Mouse (Mus musculus): ENCODE results near the gene Carnmt1.

The Carnmt1 gene

DNA sequence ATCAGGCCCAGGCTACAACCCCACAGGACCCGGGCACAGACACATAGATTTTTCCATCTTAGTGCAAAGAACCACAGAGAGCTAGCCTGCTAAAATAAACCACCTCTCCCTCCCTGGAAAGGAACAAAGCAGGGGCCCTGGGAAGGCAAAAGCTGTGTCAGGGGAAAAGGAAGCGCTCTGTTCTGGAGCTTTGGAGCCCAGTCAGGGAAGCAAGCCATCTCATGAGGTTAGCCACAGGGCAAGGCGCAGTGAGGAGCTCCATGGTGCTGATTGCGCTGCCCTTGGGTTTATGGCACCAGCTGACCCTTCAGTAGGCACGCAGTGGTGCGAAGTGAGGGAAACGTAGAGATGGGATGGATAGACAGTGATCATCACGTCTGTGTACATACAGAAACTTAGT lies 16.2 kb upstream of the Carnmt1 start:
- no peak for DNase-seq (ENCODE audit: low spot score in 2 of 2)

GRCm38 (mm10) chr19:18654984-18655383 lies 15.6 kb upstream of the Carnmt1 start:
- DNase-seq (ENCODE audit: low spot score in 2 of 2), result no peak

DNA sequence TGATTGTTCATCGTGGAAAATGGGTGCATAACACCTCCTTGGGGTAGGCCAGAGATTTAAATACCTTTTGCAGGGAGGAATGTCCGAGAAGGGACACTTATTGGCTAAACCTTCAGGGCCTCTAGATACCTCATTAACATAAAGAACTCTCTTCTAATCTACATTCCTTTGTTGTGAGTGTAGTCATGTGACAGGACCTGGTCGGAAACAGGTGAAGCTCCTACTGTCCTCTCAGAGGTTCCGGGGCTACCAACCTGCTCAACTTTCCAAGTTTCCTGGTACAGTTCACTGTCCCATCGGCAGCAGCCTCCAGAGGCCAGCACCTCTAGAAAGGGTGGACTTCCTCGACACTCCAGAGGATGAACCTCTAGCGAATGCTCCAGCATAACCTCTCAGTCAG lies 14.6 kb upstream of the Carnmt1 start:
- no peak for DNase-seq (ENCODE audit: low spot score in 2 of 2)

DNA sequence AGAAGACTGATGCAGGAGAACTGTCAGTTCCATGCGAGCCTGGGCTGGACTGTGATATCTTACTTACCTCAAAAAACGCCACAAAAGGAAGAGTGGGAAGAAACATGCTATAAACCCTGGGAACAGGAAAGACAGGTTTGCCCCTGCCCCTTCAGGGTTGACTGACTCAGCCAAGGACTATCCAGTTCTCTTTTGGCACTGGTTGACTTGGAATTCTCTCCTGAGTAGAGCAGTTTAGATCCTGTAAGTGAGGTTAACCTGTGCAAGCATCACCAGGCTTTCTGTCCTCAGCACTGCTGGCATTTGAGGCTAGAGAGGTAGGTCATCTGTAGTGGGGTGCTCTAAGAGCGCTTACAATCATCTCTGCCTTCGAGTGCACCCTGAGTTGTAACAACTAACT lies 12.1 kb upstream of the Carnmt1 start:
- DNase-seq (ENCODE audit: low spot score in 2 of 2), result no peak

GRCm38 (mm10) chr19:18659349-18659748 lies 11.2 kb upstream of the Carnmt1 start:
- no peak for DNase-seq (ENCODE audit: low spot score in 2 of 2)

GRCm38 (mm10) chr19:18660466-18660865 lies 10.1 kb upstream of the Carnmt1 start:
- DNase-seq (ENCODE audit: low spot score in 2 of 2), result no peak

GRCm38 (mm10) chr19:18661683-18662082 lies 8.9 kb upstream of the Carnmt1 start:
- DNase-seq (ENCODE audit: low spot score in 2 of 2), result no peak

DNA sequence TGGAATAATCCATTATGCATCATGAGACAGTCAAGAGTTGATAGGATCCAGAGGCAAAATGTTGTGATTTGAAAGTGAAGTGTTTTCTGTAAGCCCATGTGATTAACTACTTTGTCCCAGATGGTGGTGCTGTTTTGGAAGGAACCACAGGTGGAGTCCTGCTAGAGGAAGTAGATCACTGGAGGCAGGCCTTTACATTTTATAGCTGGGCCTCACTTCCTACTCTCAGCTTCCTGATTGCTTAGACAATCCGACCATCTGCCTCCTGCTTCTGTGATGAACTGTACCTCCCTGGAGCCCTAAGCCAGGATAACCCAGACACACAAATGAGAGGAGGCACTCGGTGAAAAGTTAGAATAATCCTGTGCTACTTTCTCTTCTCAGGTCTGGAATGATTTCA lies 6.7 kb upstream of the Carnmt1 start:
- no peak for DNase-seq (ENCODE audit: low spot score in 2 of 2)

DNA sequence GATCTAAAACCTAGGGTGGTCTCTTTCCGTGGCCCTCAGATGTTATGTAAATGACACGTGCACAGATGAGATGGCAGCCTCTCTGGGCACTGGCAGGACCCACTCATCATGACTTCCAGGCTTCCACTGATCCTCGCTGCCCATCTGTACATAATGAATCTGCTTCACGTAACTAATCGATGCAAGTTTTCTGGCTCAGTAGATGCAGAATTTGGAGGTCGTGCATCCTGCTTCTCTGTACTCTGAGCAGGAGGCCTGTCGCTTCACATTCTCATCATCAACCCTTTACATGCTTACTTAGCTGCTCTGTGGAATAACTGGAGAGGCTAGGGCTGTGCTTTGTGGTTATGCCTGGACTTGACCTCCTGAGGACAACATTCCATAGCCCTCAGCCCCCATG lies 3.6 kb upstream of the Carnmt1 start:
- no peak for DNase-seq (ENCODE audit: low spot score in 2 of 2)

DNA sequence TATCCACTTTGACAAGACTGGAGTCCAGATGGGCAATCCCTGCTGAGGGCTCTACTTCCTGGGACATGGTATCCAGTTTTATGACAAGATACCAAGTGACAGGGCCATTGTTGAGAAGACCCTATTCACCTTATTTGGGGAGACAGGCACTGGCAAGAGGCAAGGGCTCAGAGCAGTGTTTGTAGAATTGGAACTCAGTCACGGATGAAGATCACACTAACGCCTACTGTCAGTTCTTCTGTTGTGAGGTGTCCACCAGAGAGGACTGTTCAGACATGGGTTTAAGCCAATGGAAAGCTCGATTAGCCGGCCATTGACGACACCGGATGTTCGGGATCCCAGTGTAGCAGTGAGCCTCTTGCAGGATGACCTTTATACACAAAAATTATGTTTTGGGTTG lies 1.0 kb upstream of the Carnmt1 start:
- no peak for DNase-seq (ENCODE audit: low spot score in 2 of 2)

GRCm38 (mm10) chr19:18671056-18671741 lies 635 bp downstream of the Carnmt1 start:
- DNase-seq (ENCODE audit: low spot score in 2 of 2), result peak; percentile 29 to 40

- DNase-seq (ENCODE audit: low spot score in 2 of 2), result no peak
Observed at GRCm38 (mm10) chr19:18672498-18672897, 1.9 kb downstream of the Carnmt1 start.

DNA sequence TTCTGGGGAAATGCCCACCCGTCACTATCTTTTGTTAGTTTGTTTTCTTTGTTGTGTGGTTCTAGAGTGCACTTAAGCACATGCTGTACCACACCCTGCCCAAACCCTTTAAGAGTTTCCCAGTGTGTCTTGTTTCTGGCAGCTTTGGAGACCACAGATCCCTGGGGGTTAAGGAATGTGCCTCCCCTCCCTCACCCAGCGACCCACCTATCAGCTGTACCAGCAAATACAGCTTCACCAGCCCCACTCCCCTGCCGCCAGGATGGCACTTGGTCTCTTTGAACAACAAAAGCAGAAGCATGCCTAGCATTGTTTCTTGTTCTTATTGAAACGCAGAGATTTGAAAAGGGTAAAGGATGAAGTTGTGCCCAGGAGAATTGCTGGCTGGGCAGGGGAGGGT lies 2.6 kb downstream of the Carnmt1 start:
- no peak for DNase-seq (ENCODE audit: low spot score in 2 of 2)

DNA sequence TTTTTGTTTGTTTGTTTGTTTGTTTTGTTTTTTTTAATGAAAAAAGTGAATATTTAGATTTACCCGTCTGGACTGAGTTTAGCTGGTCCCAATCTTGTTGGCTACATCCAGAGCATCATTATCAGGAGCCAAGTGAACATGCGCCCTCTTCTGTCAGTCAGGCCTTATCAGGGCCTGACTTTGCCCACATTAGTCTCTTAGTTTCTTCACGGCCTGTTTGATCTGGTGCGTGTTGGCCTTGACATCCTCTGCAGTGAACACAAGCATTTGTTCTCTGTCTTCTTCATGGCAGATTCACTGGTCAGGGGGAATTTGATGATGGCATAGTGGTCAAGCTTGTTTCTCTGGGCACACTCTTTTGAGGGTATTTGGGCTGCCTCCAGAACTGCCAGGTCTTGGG lies 11.6 kb downstream of the Carnmt1 start:
- DNase-seq (ENCODE audit: low spot score in 2 of 2), result no peak

DNA sequence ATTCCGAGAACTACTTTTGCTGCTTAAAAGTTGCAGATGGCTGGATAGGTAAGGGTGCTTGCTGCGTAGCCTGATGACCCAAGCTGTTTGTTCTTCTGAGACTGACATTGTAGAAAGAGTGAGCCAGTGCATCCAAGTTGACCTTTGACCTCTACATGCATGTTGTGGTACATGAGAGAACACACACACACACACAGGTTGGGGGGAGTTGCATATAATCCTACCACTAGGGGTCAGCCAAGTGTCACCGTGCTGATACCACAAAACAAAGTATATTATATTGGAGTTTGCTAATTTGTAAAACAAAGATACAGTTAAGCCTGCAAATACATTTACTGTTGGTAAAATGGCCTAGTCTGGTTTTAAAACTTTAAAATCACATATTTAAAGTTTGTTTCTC lies 17.0 kb downstream of the Carnmt1 start:
- peak in 1 of 2 experiments; percentile 37 for DNase-seq (ENCODE audit: low spot score in 2 of 2)

DNA sequence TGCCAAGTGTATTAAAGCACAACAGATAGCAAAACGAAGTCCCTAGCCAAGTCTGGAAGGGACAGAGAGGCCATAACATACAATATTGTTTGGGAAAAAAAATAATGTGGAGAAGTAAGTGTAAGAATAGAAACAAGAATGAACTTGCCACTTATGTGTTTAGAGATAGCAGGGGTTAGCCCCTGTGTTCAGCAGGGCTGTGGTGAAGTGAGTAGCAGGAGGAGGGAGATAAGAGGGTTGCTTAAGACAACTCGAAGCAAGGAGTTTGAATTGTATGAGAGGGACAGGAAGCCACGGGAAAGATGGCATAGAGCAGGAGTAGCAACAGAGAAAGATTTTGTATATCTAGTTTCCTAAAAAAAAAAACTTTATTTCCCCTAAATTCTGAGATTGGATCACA lies 21.6 kb downstream of the Carnmt1 start:
- no peak for DNase-seq (ENCODE audit: low spot score in 2 of 2)

- DNase-seq (ENCODE audit: low spot score in 2 of 2), result no peak
Observed at GRCm38 (mm10) chr19:18692768-18693167, 22.2 kb downstream of the Carnmt1 start.

DNA sequence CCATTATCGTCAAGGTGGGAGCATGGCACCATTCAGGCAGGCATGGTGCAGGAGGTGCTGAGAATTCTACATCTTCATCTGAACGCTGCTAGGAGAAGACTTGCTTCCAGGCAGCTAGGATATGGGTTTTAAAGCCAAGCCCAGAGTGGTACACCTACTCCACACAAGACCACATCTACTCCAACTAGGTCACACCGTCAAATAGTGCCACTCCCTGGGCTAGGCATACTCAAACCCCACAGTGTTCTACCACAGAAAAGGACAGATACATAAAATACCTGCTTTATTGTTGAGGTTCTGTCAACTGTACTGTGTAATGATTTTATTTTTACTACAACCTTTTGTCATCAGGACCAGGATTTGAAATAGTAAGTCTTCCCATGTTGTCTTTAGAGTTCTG lies 24.6 kb downstream of the Carnmt1 start:
- DNase-seq (ENCODE audit: low spot score in 2 of 2), result no peak

GRCm38 (mm10) chr19:18695552-18695951 lies 25.0 kb downstream of the Carnmt1 start:
- no peak for DNase-seq (ENCODE audit: low spot score in 2 of 2)

GRCm38 (mm10) chr19:18708101-18708500 lies 37.5 kb downstream of the Carnmt1 start:
- no peak for DNase-seq (ENCODE audit: low spot score in 2 of 2)

DNA sequence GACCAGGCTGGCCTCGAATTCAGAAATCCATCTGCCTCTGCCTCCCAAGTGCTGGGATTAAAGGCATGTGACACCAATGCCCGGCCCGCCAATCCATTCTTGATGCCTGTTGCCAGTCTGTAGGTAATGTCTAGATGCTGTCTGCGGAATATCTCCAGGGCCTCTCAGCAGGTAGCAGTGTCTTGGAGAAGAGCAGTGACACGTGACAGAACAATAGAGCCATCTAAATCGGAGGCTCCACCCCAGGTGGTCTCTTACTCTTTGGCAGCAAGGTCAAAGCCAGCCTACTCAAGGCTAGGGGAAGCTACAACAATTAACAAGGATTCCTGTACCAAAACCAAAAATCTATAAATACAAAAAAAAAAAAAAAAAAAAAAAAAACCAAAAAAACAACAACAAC lies 40.3 kb downstream of the Carnmt1 start:
- no peak for DNase-seq (ENCODE audit: low spot score in 2 of 2)

DNA sequence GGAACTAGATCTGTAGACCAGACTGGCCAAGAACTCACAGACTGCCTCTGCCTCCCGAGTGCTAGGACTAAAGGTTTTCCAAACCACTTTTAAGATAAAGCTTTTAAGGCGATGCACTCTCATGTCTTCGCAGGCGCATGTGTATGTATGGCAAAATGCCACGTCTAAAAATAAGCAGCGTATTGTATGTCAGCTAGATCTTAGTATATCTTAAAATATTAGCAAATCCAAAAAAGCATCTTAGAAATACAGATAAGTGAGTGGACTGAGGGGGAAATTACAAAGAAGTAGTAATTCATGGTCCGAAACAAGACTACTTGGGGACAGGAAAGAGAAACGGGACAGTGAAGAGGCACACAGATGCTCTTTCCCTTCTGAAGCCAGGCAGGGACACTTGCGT lies 41.0 kb downstream of the Carnmt1 start:
- DNase-seq (ENCODE audit: low spot score in 2 of 2), result no peak

DNA sequence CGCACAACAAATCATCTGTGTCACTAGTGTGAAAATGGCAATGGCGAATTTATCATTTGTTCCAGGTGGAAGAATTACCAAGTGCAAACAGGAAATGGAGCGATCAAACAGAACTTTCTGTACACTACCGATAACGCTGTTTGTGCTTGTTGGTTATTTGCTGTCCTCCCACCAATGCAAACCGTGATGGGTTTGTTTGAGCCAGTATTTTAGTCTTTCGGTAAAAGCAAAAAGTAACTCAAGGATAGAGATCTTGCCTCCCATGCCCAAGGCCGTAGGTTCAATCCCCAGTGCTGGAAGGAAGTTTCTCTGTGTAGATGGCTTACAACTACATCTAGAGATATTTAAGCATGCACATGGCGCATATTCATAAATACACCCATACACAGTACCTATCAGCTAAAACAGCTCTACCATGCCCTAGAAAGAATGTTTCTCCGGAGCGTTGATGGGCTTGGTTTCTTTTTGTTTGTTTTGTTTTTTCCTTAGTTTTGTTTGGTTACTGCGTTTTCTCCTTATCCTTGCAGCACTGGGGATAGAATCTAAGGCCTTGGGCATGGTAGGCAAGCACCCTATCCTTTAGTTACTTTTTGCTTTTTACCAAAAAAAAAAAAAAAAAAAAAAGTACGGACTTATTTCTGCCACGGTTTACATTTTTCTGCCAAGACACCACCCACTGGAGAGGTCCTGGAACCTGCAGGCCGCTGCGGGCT lies 41.7 kb downstream of the Carnmt1 start:
- no peak for DNase-seq (ENCODE audit: low spot score in 2 of 2)

DNA sequence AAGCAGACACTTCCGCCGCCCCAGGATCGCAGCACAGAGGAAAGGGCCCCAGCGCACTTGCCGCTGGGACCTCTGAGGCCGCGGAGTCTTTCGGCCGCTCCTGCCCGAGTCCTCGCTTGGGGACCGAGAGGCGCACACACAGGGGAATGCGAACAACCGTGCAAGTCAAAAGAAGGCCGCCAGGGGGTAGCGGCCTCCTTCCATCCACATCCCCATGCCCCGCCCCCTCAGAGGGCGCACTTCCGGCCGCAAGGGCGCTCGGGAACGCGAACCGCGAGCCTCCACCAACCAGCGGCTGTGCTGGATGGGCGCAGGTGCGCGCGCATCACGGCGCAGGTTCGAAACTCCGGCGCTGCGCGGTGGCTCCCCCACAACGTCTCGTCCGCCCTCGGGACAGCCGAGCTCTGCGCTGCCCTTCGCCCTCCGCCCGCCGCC lies 42.3 kb downstream of the Carnmt1 start, which contains the start of gene D030056L22Rik:
TSS of gene D030056L22Rik (plus strand) at position 328 of the 435 bp plus-strand sequence.
- DNase-seq (ENCODE audit: low spot score in 2 of 2), result peak; percentile 97 to 99

Data from spleen, postnatal 14 days (tissue).